Comparison of ENCODE assay signal across 14 mouse cellular contexts in the genomic region with DNA sequence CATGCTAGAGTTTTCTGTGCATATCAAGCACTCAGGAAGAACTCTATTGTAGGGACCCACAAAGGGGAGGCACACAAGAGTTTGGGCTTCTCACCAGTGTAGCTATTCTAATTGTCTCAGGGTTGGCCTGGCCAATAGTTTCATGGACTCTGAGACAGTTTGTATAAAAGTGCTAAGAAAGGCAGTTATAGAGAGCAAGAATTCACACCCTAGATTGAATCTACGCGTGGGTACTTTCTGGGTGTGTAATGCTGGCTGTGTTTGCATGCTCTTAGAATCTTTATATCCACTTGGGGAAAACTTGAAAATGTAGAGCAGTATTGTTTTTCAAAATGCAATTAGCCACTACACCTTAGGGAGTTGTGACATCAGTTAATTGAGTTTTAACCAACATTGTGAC. TPM values are rescaled to one million over a fixed set of nuclear protein-coding genes. Genes with fewer than 3 reads are reported as not detected.
"Had no signal": no experiment of that assay in that cellular context is flagged by ENCODE, and none has a peak within 500 bp of the region (broad histone marks: within the 10 kb centered on the region; RNA-seq: fewer than 3 reads in every experiment).

No protein-coding gene starts in this region.

- H3K9me3 ChIP-seq: limb, embryonic 13.5 days; midbrain, embryonic 12.5 days; neural tube, embryonic 13.5 days had no signal

- H3K36me3 ChIP-seq: limb, embryonic 13.5 days; midbrain, embryonic 12.5 days; neural tube, embryonic 13.5 days had no signal

- H3K4me2 ChIP-seq: limb, embryonic 13.5 days; midbrain, embryonic 12.5 days; neural tube, embryonic 13.5 days had no signal

- H3K27ac ChIP-seq: limb, embryonic 13.5 days; liver, embryonic 14.5 days; midbrain, embryonic 12.5 days; neural tube, embryonic 13.5 days had no signal

- H3K4me1 ChIP-seq: midbrain, embryonic 12.5 days; neural tube, embryonic 13.5 days had no signal

- ATAC-seq: intestine, embryonic 16.5 days; midbrain, embryonic 16.5 days had no signal

- H3K9ac ChIP-seq: limb, embryonic 13.5 days; liver, embryonic 14.5 days; midbrain, embryonic 12.5 days; neural tube, embryonic 13.5 days had no signal

- H3K4me3 ChIP-seq: limb, embryonic 13.5 days; midbrain, embryonic 12.5 days; neural tube, embryonic 13.5 days had no signal

- H3K27me3 ChIP-seq: limb, embryonic 13.5 days; midbrain, embryonic 12.5 days; neural tube, embryonic 13.5 days had no signal

- DNase-seq: kidney, adult 2 months; kidney, postnatal 10 days; left cerebral cortex, postnatal 4 days; lung, adult 18-20 months; retina, postnatal 1 day; right cerebral cortex, postnatal 4 days; spleen, adult 18-20 months had no signal

RNA-seq across cellular contexts. Expression of gene Frem1, which starts 50.8 kb away (rescaled TPM):
- total RNA-seq: megakaryocyte-erythroid progenitor cell, adult 5-6 weeks had no signal
